Mouse (Mus musculus) lung, postnatal 10 days (tissue): Measurements from ENCODE around the gene Hibadh.

Source experiments
- DNase-seq: peaks from one replicate; pipeline ENCODE4 v3.0.0; 2021

Gene Hibadh

DNA sequence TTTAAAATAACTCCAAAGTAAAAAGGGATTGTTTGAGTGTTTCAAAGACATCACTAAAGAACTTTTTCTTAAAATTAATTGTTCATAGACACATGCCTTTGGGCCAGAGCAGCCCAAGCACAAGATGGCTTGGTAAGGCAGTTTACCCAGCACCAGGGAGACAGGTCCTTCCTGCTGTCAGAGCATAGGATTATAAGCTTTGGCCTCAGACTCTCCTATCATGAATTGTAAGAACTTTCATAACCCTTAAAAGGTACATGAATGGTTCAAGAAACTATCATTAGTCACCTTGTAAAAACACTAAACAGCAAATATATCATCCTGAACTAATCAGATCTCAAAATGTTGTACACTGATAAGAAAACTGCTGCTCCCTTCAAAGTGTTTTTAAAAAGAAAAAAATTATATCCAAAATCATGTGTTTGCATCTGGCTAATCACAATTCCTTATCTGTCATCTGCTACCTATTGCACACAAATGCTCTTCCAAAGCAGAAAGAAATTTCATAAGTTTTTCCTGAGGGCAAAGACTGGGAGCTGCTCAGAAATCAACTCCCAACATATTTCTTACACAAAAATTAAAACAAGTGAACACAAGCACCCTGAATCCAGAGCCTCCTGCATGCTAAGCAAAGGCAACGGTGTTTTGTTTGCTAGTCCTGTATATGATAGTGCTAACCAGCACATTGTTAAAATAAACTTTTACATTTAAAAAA lies 1.6 kb downstream of the Hibadh start:
- no peak for DNase-seq

DNA sequence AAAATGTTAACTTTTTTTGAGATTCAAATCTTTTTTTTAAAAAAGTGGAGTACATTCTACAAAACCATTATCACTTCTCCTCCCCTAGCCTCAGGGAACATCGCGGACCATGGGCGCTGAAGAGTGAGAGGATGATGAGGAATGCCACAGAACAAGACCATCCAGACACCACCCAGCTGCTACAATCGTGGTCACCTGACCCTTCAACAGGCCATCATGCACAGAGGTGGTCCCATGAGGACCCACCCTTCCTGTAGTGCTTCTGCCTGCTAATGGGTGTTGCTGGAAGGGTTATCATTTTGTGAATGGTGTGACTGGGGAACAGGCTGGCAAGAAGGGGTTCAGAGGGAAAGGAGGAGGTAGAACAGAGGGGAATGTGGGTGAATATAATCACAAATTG lies 2.9 kb downstream of the Hibadh start:
- DNase-seq: no peak

DNA sequence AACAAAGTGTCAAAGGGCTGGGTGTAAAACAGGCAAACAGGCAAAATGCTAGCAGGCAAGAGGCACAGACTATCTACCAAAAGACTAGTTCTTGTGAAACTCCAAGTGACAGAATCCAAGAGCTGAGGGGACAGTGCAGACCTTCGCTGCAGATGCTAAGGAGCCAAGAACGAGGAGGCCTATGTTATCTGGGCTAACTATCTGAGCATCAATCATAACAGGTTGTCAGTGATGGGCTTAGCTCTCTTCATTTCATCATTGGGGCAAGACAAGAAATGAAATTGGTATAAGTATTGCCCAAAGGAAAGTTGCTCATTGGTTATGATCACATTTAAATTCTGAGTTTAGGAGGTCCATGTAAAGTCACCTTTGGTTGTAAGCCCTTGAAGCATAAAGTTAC lies 4.8 kb downstream of the Hibadh start:
- no peak for DNase-seq

DNA sequence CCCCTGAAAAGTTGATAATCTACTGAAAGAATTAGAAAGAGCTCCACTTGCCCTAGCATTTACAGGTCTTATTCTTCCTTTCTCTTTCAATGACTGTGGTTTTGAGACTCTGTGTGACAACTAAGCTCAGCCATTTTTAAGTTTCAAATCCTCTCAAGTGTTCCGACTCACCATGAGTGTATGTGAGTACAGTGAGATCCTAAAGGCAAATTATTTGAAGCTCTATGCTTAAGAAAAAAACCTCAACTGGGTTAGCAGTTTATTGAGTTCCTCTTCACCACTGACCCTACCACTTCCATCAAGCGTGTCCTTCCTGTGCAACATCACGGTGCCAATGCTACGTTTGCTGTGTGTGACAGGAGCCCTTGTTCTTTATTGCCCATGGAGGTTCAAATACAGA lies 9.6 kb downstream of the Hibadh start:
- DNase-seq: no peak

DNA sequence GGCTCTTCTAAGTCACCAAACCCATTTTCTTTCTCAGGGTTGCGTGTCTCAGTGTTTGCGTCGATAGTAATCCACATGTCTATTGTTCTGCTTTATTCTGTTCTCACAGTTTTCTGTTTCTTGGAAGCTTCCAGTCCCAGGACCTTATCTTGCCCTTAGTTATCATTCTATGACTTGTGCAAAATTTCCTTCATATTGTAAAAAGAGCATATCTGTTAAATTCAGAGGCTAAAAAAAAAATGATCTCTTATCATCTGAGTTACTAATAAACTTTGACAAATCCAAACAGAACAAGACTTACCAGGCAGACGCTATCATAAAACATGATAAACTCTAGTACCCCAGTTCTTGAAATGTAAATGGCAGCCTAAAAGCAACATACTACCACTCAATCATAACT lies 11.0 kb downstream of the Hibadh start:
- DNase-seq: no peak

DNA sequence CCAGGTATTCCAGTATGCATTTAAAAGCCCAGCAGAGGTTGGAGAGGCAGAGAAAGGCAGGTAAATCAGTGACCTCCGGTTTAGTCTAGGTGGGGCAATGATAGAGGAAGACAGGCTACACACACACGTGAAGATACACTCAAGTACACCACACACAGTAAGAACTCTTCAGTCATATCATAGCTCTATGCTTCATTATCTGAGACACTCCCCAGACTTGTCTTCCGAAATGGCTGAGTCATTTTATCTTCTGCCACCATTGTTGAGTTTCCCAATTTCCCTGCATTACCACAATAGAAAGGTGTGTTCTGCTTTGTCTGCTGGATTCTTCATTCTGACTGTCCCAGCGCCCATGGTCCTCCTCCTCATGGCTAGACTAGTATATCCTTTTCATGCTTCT lies 13.5 kb downstream of the Hibadh start:
- DNase-seq: no peak

DNA sequence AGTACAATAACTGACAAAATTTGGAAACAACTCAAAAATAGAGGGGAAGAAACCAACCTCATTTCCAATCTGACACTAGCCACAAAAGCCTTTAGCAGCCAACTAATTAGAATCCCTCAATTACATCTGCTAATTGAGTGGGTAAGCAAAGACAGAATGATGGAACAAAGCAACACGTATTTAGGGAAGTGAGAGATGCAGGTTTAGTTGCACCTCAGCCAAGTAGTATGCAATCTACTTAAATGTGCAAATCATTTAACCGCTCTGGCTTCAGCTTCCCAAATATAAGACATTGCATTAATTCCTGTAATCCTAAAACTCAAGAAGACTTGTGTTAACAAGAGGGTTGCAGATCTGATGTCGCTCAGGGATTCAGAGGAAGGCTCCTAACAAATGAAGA lies 16.4 kb downstream of the Hibadh start:
- no peak for DNase-seq

DNA sequence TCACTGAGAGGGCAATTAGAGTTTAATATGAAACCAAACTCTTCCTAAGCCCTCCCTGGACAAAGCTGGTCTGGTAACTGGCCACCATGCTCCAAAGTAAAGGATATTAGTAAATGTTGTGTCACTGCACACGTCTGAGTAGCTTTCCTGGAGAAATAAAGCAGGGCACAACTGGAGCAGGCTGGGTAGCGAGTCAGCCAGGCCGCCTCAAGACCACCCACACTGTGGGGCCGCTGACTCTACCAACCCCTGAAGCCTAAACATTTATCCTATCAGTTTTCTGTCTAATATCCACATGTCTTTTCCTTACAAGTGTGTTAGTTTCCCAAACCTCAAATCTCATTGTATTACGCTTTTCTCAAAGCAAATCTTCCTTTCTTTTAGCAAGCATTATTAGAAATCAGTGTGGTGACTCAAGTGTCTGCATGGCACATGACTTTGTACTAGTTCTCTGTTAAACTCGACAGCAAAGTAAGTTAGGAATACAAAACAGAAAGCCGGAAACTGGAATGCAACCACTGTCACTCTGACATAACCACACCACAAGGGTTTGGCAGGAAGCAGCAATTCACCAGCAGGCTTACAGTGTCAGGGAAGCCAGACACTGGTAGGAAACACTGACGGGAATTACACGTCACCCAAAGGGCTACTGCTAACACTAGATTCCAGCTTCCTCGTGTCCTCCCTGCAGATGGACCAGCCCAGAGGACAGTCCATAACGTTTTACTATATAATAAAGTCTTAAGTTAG lies 18.3 kb downstream of the Hibadh start:
- peak; percentile 69 for DNase-seq

DNA sequence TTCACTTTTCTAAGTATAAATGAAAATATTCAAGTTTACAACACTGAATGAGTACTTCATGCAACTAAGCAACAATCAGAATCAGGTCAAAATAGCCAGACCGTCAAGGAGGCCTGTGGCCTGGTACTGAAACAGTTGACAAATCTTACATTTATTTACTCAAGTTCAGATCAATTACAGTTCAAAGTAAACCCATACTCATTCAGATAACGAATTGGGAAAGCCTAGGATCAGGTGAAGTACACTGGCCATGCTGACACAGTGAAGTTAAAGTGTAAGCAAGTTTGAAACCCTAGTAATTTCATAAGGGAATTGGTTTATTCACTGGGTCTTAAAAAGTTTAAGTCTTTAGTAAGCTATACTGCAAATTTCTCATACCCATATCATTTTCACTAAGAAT lies 20.1 kb downstream of the Hibadh start:
- no peak for DNase-seq

DNA sequence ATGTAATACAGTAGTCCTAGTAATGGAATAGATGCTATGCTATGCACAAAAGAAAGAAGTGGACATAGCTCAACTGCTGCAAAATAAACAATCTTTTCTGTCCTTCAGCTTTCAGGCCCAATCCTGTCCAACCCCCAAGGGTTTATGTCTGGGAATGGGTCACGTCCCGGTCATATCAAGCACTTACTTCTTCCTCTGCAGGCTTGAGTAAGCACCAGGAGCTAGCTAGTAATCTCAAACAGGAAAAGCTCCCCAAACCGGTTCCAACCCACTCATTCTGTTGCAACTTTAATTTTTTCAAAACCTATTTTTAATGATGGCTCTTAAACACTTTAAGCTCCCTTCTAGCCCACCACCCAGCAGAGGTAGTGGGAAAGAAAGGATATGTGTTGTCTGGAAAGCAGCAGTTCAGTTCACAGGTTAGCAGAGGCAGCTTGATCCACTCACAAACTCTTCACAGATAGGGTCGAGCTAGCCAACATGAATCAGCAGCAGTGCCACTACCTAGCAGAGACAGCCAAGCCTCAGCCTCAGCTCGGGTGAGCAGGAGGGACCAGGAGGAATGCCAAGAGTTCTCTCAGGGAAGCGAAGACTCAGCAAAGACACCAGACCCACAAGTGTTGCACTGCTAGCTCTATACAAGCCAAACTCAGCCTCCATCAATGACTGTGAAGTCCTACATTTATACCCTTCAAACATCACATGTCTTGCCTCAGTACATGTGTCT lies 30.4 kb downstream of the Hibadh start:
- peak; percentile 55 for DNase-seq

DNA sequence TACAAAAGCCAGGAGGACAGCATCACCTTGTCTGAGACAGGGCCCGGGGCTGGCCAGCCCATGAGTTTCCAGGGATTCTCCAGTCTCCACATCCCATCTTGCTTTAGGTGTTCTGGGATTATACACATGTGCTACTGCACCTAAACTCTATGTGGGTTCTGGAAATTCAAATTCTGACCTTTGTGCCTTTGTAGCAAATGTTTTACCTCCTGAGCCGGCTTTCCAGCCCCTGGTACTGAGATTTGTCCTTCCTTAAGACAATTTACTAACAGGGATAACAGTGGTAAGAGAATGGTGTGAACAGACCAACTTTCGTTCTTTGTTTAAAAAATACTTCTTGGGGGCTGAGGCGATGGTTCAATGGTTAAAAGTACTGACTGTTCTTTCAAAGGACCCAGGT lies 32.1 kb downstream of the Hibadh start:
- DNase-seq: no peak

DNA sequence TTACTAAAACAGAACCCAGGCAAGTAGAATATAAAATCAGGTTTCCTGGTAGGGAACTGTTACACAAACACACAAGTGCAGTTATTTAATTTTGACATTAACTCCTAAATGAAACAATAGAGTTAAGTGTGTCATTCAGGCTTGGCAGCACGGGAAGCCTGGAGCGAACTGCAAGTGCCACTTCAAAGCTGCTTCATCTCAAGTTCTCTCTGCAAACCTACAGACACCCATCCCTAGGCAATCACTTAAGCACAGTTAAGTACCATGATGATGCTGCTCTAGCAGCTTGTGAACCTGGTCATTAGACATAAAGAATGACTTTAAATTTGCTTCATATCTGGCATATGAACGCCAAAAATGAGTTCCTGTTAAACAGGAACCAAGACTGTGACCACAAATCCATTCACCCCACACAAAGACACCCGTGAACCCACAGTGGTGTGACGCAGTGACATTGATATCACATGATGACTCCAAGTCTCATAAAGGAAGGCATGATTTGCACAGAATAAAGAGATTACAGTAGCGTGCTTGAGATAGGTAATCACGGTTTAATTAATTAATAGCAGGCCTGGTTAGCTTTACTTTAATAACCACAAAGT lies 33.3 kb downstream of the Hibadh start:
- DNase-seq: no peak

DNA sequence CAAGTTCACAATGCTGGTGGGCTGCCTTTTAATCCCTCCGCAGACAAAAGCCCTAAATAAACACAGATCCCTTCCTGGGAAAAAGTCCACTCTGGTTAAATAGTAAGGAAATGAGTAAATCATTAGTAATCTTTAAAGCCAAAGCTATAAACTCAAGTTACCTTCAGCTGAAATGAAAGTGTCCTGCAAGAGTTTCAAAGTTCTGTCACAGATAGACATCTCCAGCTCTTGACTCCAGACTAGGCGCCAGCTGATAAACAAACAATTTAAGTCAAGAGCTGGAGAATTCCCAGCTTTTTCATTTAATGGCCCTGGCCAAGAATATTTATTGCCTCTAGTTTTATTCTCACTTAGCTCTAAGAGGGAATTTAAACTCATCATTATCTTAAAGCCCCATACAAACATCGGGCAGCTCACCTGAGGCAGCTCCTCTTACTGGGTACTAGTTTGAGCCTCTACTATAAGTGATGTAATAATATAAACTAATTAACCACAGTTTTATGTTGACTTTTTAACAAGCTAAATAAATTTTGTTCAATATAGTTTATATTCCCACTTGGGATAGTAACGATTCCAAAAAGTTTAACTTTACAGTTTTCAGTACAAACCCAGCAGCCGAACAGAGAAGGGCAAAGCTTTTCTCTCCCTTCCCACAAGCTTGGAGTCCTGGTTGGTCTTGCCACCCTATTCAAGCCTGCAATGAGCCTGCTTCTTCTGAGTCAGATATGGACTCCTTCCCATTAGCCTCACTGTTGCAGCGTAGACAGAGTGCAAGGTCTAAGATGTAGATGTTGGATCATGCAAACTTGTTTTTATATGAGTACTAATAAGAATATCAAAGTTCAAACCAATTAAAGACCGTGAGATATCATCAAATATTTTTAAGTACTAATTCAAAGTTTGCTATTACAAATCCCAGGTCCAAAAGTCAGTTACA lies 38.2 kb downstream of the Hibadh start:
- no peak for DNase-seq

DNA sequence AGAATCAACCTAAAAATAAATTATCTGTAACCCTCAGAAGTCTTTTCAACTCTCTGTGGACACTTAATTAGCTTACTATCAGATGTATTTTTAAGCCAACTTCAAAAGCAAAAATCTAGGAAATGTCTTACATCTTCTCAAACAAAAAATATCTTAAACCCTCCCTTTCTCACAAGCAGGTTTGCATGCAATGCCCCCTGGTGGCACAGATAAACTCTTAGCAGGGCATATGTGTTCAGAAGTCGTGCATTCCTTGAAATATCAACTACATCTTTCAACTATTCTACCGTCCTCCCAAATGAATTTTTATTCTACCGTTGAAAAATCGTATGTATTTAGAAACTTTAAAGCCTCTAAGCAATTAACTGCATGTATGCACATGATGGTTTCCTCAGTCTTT lies 39.1 kb downstream of the Hibadh start:
- peak; percentile 68 for DNase-seq

DNA sequence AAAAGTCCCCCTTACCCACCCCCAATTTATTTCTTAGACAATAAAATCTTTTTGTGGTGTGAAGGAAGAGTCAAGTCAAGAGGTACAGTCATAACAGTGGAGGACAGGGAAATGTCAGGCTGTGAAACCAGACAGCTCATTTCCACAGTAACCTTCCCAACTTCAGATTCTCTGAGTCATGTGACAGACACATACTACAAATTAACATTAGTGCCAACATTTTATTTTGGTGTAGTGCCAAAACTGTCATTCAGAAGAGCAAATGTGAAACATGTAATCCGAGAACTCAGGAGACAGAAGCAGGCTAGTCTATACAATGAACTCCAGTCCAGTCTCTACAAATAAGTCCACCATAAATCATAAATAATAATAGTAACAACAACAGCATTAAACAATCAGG lies 45.4 kb downstream of the Hibadh start:
- no peak for DNase-seq

DNA sequence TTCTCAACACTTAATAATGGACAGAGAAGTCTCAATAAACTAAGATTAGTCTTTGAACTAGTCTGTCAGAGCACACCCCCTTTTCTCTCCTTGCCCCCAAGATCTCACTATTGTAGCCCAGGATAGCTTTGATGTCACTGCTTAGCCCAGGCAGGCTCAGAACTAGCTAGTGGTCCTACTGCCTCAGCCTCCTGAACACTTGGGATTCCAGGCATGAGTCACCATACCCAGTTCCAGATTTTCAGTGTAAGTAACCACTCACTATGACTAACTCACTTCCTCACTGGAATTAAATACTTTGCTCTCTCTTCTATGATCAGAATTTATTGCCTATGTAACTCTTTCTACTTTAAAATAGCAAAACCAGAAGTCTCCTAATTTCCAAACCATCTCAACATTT lies 53.6 kb downstream of the Hibadh start:
- DNase-seq: no peak

DNA sequence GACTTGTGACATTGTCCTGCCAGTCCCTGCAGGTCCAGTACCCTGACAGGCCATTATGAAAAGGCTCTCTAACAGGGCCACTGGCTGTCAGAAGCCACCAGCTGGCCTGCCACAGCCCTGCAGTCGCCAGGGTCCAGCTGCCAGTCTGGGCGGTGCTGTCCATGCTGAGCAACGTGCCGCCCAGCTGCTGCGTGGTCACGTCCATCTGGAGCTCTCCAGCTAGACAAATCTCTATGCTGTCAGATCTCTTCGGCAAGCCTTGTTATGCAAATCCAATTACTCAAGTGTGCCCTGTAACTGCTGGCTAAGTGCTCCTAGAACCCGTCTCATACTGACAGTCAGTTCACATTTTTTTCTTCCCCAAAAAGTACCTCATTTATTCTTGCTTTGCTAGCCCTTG lies 55.8 kb downstream of the Hibadh start:
- DNase-seq: peak; percentile 66

DNA sequence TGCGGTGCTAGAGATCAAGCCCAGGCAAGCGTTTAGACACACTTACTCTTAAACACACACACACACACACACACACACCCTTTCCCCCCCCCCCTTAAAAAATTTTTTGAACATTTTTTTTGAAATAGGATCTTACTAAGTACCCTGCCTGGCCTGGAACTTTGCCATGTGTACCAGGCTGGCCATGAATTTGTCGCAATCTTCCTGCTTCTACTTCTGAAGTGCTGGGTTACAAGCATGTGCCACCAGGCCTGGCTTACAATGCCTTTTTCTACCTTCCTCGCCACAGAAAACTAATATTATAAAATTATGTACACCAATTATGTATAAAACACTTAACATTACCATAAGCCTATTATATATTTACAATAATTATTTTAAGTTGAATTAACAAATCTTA lies 59.1 kb downstream of the Hibadh start:
- peak; percentile 12 for DNase-seq

DNA sequence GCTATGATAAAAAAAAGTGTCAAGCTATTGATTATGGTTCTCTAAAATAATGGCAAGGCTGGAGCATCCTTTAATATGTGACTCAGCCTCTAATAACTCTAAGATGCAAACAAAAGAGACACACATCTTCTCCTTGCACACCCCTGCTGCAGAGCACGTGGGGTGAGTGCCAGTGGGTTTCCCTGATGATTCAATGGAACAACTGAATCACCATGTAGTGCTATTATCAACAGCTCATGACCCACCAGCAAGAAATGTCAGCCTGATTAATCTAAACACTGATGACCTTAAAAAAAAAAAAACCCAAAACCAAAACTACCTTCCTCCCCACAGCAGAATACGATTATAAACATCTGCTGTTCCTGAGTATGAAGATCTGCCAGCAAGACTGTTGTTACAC lies 61.9 kb downstream of the Hibadh start:
- no peak for DNase-seq

DNA sequence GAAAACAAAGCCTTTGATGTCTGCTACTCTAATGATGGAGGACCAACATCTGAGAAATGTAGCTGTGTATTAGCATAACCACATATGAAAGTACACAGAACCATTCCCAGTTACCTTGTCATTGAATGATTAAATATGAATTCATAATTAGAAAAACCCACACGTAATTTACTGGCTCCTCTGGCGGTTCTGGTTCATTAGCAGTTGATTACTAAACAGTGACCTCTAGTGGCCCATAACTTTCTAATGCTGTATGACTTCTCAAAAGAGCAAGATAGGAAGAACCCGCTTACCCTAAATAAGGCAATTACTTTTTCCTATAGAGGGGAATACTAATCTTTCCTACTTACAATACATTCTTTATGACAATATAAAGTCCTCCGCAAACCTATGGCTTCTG lies 62.9 kb downstream of the Hibadh start:
- DNase-seq: peak; percentile 47

DNA sequence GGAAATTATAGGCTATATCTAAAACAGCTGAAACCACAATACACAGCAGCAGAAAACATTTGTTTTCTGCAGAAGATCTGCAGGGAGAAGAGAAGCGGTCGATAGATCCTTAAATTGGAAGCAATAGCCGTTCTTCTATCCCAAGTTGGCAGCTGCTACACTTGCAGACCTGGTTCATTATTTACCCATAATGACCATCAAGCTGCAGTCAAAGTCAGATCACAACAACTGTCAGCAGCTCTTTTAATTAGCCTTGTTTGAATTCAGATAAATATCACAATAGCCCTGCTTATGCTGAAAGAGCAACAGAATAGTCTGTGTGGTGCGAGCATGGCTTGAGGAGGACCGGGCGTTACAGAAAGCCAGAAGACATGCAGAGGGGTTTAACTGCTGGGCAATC lies 71.5 kb downstream of the Hibadh start:
- no peak for DNase-seq
